ENCODE assay signal across 8 mouse cellular contexts in the genomic region with DNA sequence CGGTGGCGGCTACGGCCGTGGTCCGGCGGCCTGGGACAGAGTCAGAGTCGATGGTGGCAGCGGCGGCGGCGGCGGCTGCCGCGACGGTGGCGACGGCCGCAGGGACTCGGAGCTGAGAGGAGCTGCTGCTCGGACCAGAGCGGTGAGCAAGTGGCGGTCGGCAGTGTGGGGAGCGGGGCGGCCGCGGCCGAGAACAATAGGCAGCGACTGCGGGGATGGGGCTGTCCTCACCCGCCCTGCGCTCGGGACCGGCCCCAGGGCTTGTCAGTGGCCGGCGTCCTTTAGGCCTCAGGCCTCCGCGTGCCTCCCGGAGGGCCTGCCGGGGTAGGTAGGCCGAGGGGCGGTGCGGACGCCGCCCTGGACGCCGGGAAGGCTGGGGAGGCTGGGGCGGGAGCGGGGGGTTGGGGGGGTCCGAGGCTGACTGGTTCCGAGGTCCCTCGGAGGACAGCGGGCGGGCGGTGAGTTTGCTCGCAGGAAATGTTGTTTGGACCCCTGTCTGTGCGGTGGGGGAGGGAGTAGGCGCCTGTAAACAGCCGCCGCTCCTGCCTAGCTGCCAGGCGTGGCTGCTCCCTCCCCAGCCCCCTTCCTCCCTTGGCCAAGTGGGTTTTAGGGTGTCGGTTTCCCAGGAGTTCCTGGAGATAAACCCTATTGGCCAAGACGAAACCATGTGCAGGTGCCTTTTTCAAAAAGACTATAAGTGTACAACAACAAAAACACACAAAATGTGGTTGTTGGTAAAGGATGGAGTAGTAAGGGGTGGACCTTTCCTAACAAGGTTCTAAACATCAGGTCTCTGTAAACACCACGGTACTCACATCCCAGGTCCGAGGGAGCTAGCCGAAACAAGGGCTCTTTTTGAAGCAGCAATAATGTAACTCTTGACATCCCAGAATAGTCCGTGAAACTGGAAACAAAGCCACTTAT. TPM values are rescaled to one million over a fixed set of nuclear protein-coding genes. Genes with fewer than 3 reads are reported as not detected.
DNase-seq lines count a peak whose midpoint lies in the region; ATAC-seq lines count a peak whose summit lies in the region.

No protein-coding gene starts in this region.

- peak overlapping the region; percentile 93 for H3K4me3 ChIP-seq in intestine, embryonic 14.5 days (ENCODE audit: low read depth, low read length)
- H3K4me3 ChIP-seq in limb, embryonic 13.5 days = peak overlapping the region; percentile 98
- peak overlapping the region; percentile 99 for H3K4me3 ChIP-seq in midbrain, embryonic 14.5 days (replicated peaks; ENCODE audit: low read depth, low read length)

- H3K27ac ChIP-seq in intestine, embryonic 14.5 days (ENCODE audit: low read depth) = peak overlapping the region; percentile 90
- peak overlapping the region; percentile 90 for H3K27ac ChIP-seq in limb, embryonic 13.5 days
- H3K27ac ChIP-seq in midbrain, embryonic 14.5 days (replicated peaks; ENCODE audit: low read depth, low read length) = peak overlapping the region; percentile 90

- peak overlapping the region; percentile 93 for H3K9ac ChIP-seq in intestine, embryonic 14.5 days (ENCODE audit: low read length)
- peak overlapping the region; percentile 97 for H3K9ac ChIP-seq in limb, embryonic 13.5 days
- peak overlapping the region; percentile 95 for H3K9ac ChIP-seq in midbrain, embryonic 14.5 days (replicated peaks; ENCODE audit: low read length)

- H3K36me3 ChIP-seq in intestine, embryonic 14.5 days (ENCODE audit: control insufficient read depth, insufficient read depth, low read length) = no peaks in the 10 kb centered on the region
- H3K36me3 ChIP-seq in limb, embryonic 13.5 days = no peaks in the 10 kb centered on the region
- H3K36me3 ChIP-seq in midbrain, embryonic 14.5 days (ENCODE audit: control insufficient read depth, insufficient read depth, low read length) = no peaks in the 10 kb centered on the region

- no peaks in the 10 kb centered on the region for H3K9me3 ChIP-seq in intestine, embryonic 14.5 days (ENCODE audit: control insufficient read depth, low read length)
- no peaks in the 10 kb centered on the region for H3K9me3 ChIP-seq in limb, embryonic 13.5 days
- H3K9me3 ChIP-seq in midbrain, embryonic 14.5 days (ENCODE audit: control insufficient read depth, low read length) = no peaks in the 10 kb centered on the region

- peak; percentile 18 to 33 for DNase-seq in left cerebral cortex, adult 18-20 months (ENCODE audit: low spot score in 2 of 2)
- DNase-seq in left cerebral cortex, adult 11 months (ENCODE audit: low spot score) = no peak
- DNase-seq in embryo, embryonic 11.5 days (ENCODE audit: low read depth, low spot score) = peak; percentile 30
- peak; percentile 63 for DNase-seq in gastrocnemius, postnatal 25 days
- peak; percentile 63 for DNase-seq in intestine, embryonic 14.5 days (ENCODE audit: low spot score)
- DNase-seq in midbrain, embryonic 14.5 days = peak; percentile 75
- DNase-seq in spleen, postnatal 36 days (ENCODE audit: low spot score in 2 of 2) = peak; percentile 42 to 43

- WGBS in intestine, embryonic 14.5 days = under 1% methylated on average over 59 of the region's 67 CpGs
- under 1% methylated on average over 54 of the region's 67 CpGs for WGBS in limb, embryonic 13.5 days
- under 1% methylated on average over 67 of the region's 67 CpGs for WGBS in midbrain, embryonic 14.5 days

- peaks cover 5% of the 10 kb centered on the region for H3K4me1 ChIP-seq in intestine, embryonic 14.5 days (replicated peaks; ENCODE audit: control insufficient read depth, insufficient read depth, low read length)
- peaks cover 14% of the 10 kb centered on the region for H3K4me1 ChIP-seq in limb, embryonic 13.5 days
- H3K4me1 ChIP-seq in midbrain, embryonic 14.5 days (ENCODE audit: control insufficient read depth, insufficient read depth, low read length) = peaks cover 15% of the 10 kb centered on the region

- ATAC-seq in intestine, embryonic 14.5 days (replicated peaks; ENCODE audit: low FRiP score, low TSS enrichment, low read depth) = peak; percentile 78
- peak; percentile 72 for ATAC-seq in limb, embryonic 13.5 days (ENCODE audit: low FRiP score, low read depth)
- peak; percentile 80 for ATAC-seq in midbrain, embryonic 14.5 days (ENCODE audit: low FRiP score, low TSS enrichment)

- no peaks in the 10 kb centered on the region for H3K27me3 ChIP-seq in intestine, embryonic 14.5 days (replicated peaks; ENCODE audit: control insufficient read depth, insufficient read depth, low read length)
- H3K27me3 ChIP-seq in limb, embryonic 13.5 days = no peaks in the 10 kb centered on the region
- H3K27me3 ChIP-seq in midbrain, embryonic 14.5 days (ENCODE audit: control insufficient read depth, insufficient read depth, low read length) = no peaks in the 10 kb centered on the region

- H3K4me2 ChIP-seq in intestine, embryonic 14.5 days (ENCODE audit: low read length) = peak overlapping the region; percentile 79
- peak overlapping the region; percentile 72 for H3K4me2 ChIP-seq in limb, embryonic 13.5 days (replicated peaks)
- peak overlapping the region; percentile 81 for H3K4me2 ChIP-seq in midbrain, embryonic 14.5 days (ENCODE audit: low read length)

RNA-seq across cellular contexts. Expression of gene Rc3h1, which starts 0.6 kb away (rescaled TPM):
- total RNA-seq in left cerebral cortex, adult 18-20 months (2021) = 10 to 100 TPM; 37.6 to 41.5 TPM
- total RNA-seq in gastrocnemius, postnatal 25 days (2021) = 10 to 100 TPM; 22.5 to 30.0 TPM
- polyA plus RNA-seq in intestine, embryonic 14.5 days (2014; fragmentation: Nextera tagmentation; extraction: Ambion mirVana) = 9.6 and 10.4 TPM in 2 replicates
- 8.3 and 8.7 TPM in 2 replicates for polyA plus RNA-seq in limb, embryonic 13.5 days (2015; fragmentation: Nextera tagmentation; extraction: Ambion mirVana)
- 10.7 and 13.2 TPM in 2 replicates for polyA plus RNA-seq in midbrain, embryonic 14.5 days (2014; fragmentation: Nextera tagmentation; extraction: Ambion mirVana)
